Mouse (Mus musculus): ENCODE results near the gene Cacfd1.

The Cacfd1 gene

GRCm38 (mm10) chr2:27009714-27010244 lies at the start of gene Cacfd1:
Gene Cacfd1, plus strand, starts transcription at chr2:27009926.
- peak; percentile 89 for DNase-seq

GRCm38 (mm10) chr2:26960756-26961155 lies 49.0 kb upstream of the Cacfd1 start:
- DNase-seq: peak; percentile 24

- DNase-seq: peak; percentile 90
These were observed 45.6 kb upstream of the Cacfd1 start, which contains the start of gene Rexo4 for GRCm38 (mm10) chr2:26963923-26964723. Gene Rexo4, minus strand, starts transcription at chr2:26964386.

GRCm38 (mm10) chr2:26964724-26965370 lies 44.9 kb upstream of the Cacfd1 start:
- no peak for DNase-seq

GRCm38 (mm10) chr2:26967262-26967661 lies 42.5 kb upstream of the Cacfd1 start:
- DNase-seq: no peak

- DNase-seq: no peak
These were observed 36.6 kb upstream of the Cacfd1 start, which contains the start of gene Adamts13 for GRCm38 (mm10) chr2:26973116-26973515. Gene Adamts13, plus strand, starts transcription at chr2:26973416.

- DNase-seq: no peak
These were observed 35.8 kb upstream of the Cacfd1 start for GRCm38 (mm10) chr2:26973960-26974359.

- DNase-seq: no peak
These were observed 29.4 kb upstream of the Cacfd1 start for GRCm38 (mm10) chr2:26980361-26980760.

GRCm38 (mm10) chr2:26984179-26984578 lies 25.5 kb upstream of the Cacfd1 start:
- no peak for DNase-seq

- DNase-seq: no peak
These were observed 25.1 kb upstream of the Cacfd1 start for GRCm38 (mm10) chr2:26984640-26985039.

GRCm38 (mm10) chr2:26993936-26994335 lies 15.8 kb upstream of the Cacfd1 start:
- no peak for DNase-seq

GRCm38 (mm10) chr2:26997498-26997897 lies 12.2 kb upstream of the Cacfd1 start:
- DNase-seq: no peak

- no peak for DNase-seq
These were observed 11.7 kb upstream of the Cacfd1 start for GRCm38 (mm10) chr2:26997993-26998392.

GRCm38 (mm10) chr2:27006255-27006654 lies 3.5 kb upstream of the Cacfd1 start:
- no peak for DNase-seq

- DNase-seq: no peak
These were observed 2.0 kb upstream of the Cacfd1 start for GRCm38 (mm10) chr2:27007701-27008100.

GRCm38 (mm10) chr2:27017802-27018201 lies 8.1 kb downstream of the Cacfd1 start:
- DNase-seq: peak; percentile 50

GRCm38 (mm10) chr2:27019530-27019929 lies 9.8 kb downstream of the Cacfd1 start:
- no peak for DNase-seq

GRCm38 (mm10) chr2:27021103-27021502 lies 11.4 kb downstream of the Cacfd1 start:
- no peak for DNase-seq

GRCm38 (mm10) chr2:27022612-27023011 lies 12.9 kb downstream of the Cacfd1 start:
- no peak for DNase-seq

- DNase-seq: no peak
These were observed 14.4 kb downstream of the Cacfd1 start for GRCm38 (mm10) chr2:27024136-27024535.

- no peak for DNase-seq
These were observed 15.8 kb downstream of the Cacfd1 start for GRCm38 (mm10) chr2:27025545-27025944.

GRCm38 (mm10) chr2:27026332-27026731 lies 16.6 kb downstream of the Cacfd1 start:
- DNase-seq: no peak

- no peak for DNase-seq
These were observed 17.3 kb downstream of the Cacfd1 start for GRCm38 (mm10) chr2:27026857-27027617.
